Mouse (Mus musculus) C2C12 (cell line): ENCODE measurements at regions not wholly inside any gene's neighbourhood (a gene's known extent, or its start where the extent isn't known, plus 50 kb on each side); places are given as distances from the start of the nearest gene placed in this dataset.

Source experiments
- H3K27me3 ChIP-seq: one replicate; pipeline ENCODE4 v1.6.1; 2011; ENCODE audit not compliant: control insufficient read depth, insufficient read depth, insufficient read length
- H3K36me3 ChIP-seq: one replicate; pipeline ENCODE4 v1.6.1; 2011; ENCODE audit not compliant: control insufficient read depth, insufficient read depth
- H3K4me3 ChIP-seq: one replicate; pipeline ENCODE4 v1.5.1; 2011; ENCODE audit warnings: mild to moderate bottlenecking, control low read depth; ENCODE audit not compliant: poor library complexity, insufficient read depth, severe bottlenecking
- H3K79me2 ChIP-seq: one replicate; pipeline ENCODE4 v1.6.1; 2011; ENCODE audit not compliant: control insufficient read depth, insufficient read depth
- H3K79me3 ChIP-seq: one replicate; pipeline ENCODE4 v1.6.1; 2011; ENCODE audit warnings: low read depth, control low read depth
- H3ac ChIP-seq: one replicate; pipeline ENCODE3; 2011; ENCODE audit warnings: low read depth; ENCODE audit not compliant: control insufficient read depth, insufficient read length
- CEBPB ChIP-seq: IDR thresholded peaks from one replicate; pipeline ENCODE4 v1.6.1; 2011; ENCODE audit warnings: low read depth, mild to moderate bottlenecking, control low read depth, moderate library complexity
- CTCF ChIP-seq: IDR thresholded peaks from one replicate; pipeline ENCODE4 v1.5.1; 2011; ENCODE audit not compliant: control insufficient read depth, insufficient read depth, insufficient read length
- FOSL1 ChIP-seq: IDR thresholded peaks from one replicate; pipeline ENCODE4 v1.8.0; 2011; ENCODE audit warnings: mild to moderate bottlenecking, low read length; ENCODE audit not compliant: poor library complexity, insufficient read depth, severe bottlenecking
- MAX ChIP-seq: IDR thresholded peaks from one replicate; pipeline ENCODE4 v1.6.1; 2011; ENCODE audit warnings: mild to moderate bottlenecking, control low read depth
- MYOD1 ChIP-seq: IDR thresholded peaks from one replicate; pipeline ENCODE4 v1.6.1; 2011; ENCODE audit warnings: low read depth; ENCODE audit not compliant: control insufficient read depth, insufficient read length
- MYOG ChIP-seq: IDR thresholded peaks from one replicate; pipeline ENCODE4 v1.6.1; 2011; ENCODE audit not compliant: control insufficient read depth, insufficient read length; ENCODE audit errors: extremely low read depth
- USF1 ChIP-seq: IDR thresholded peaks from one replicate; pipeline ENCODE4 v1.6.1; 2011; ENCODE audit warnings: low read depth, mild to moderate bottlenecking, control low read depth, moderate library complexity

DNA sequence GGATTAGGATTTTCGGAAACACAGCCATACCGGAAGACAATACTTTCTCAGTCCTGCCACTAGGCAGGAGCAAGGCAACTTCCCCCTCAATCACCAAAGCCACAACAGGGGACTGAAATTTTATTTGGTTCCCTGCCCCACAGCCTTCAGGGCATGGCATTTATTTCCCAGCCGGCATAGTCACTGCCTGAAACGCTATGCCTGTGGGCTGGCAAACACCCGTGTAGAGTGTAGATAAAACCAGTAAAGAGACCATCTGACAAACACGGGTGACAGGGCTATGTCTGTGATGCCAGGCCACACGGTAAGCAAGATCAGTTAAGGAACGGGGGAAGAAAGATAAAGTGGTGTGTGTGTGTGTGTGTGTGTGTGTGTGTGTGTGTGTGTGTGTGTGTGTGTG, 140.1 kb downstream of the Emp1 start:
- Histone ChIP-seq H3K79me2 (no peaks in the 10 kb centered on the region), H3ac (no peak overlapping the region), H3K79me3 (no peaks in the 10 kb centered on the region), H3K27me3 (no peaks in the 10 kb centered on the region), H3K36me3 (no peaks in the 10 kb centered on the region), H3K4me3 (no peak overlapping the region)
- TF ChIP-seq FOSL1: no peak
- no peak for TF ChIP-seq MAX
- no peak for TF ChIP-seq CTCF
- no peak for TF ChIP-seq CEBPB
- TF ChIP-seq USF1: no peak
- TF ChIP-seq MYOD1: no peak
- TF ChIP-seq MYOG: no peak

DNA sequence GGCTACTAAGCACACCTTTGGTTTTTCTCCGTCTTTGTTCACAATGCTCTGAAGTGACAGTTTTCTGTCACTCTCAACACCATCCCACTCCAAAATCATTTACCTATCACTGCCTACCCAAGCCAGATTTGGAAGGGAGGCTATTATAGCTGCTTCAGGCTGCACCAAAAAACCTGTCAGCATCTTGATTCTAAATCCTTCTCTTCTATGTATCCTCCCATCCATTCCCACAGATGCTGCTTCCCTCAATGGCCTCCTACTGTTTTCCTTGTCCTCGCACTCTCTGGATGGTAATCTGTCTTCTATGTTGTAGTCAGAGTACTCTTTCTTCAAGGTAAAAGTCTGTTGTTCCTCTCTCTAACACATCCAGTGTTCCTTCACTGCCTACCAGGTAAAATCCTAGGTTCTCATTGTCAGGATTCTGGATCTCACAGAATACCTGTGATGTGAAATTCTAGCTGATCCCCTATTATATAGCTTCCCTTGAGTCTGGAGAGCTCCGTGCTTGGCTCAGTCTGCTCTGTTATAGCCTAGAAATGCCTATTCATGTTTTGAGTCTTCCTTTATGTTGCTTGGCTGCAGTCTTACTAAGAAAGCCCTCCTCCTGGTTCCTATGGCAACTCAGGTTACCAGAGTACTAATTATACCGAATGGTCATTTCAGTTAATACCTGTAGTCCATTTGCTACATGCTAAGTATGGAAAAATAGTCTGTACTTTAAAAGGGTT, 156.5 kb downstream of the Emp1 start:
- Histone ChIP-seq H3K79me2 (no peaks in the 10 kb centered on the region), H3K27me3 (no peaks in the 10 kb centered on the region), H3K4me3 (no peak overlapping the region), H3ac (no peak overlapping the region), H3K36me3 (no peaks in the 10 kb centered on the region), H3K79me3 (no peaks in the 10 kb centered on the region)
- TF ChIP-seq CTCF: no peak
- no peak for TF ChIP-seq MYOD1
- TF ChIP-seq MAX: no peak
- TF ChIP-seq CEBPB: no peak
- no peak for TF ChIP-seq FOSL1
- no peak for TF ChIP-seq USF1

DNA sequence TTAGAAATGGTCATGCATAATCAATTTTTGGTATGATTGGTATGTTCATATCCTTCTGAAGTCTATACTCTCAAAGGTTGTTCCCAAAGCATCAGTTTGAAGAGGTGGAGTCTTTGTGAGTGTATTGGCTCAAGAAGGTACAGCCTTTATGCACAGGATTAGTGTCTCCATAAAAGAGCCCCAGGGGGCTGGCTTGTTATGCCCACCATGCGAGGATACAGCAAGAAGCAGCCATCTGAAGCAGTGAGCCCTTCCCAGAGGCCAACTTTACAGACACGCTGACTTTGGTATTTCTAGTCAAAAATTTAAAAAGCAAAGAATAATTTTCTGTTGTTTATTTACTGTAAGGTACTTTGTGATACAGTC, 157.1 kb downstream of the Emp1 start:
- H3K36me3 ChIP-seq: no peaks in the 10 kb centered on the region
- H3K4me3 ChIP-seq: no peak overlapping the region
- H3ac ChIP-seq: no peak overlapping the region
- no peaks in the 10 kb centered on the region for H3K79me2 ChIP-seq
- TF ChIP-seq FOSL1: no peak
- no peak for TF ChIP-seq CEBPB
- H3K27me3 ChIP-seq: no peaks in the 10 kb centered on the region
- H3K79me3 ChIP-seq: no peaks in the 10 kb centered on the region

DNA sequence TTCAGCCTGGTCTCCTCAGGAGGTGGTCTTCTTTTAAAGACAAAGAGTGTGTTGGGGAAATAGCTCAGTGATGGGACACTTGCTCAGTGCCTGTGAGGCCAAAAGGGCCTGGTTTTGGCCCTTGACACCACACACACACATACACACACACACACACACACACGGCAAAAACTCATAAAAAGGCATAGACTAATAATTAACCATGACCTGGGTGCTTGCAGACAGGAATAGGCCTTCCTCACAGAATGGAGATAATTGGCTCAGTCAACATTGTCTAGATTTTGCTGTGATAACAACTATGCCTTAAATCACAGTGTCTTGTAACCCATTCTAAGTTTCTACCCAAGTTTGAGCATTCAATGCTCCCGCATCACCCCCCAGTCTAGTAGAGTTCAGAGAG, 158.5 kb downstream of the Emp1 start:
- Histone ChIP-seq H3K79me3 (no peaks in the 10 kb centered on the region), H3K79me2 (no peaks in the 10 kb centered on the region), H3K36me3 (no peaks in the 10 kb centered on the region), H3K4me3 (no peak overlapping the region), H3K27me3 (no peaks in the 10 kb centered on the region), H3ac (no peak overlapping the region)
- TF ChIP-seq MYOD1: no peak
- no peak for TF ChIP-seq FOSL1
- TF ChIP-seq MYOG: no peak
- no peak for TF ChIP-seq MAX
- no peak for TF ChIP-seq CEBPB
- TF ChIP-seq CTCF: no peak
- no peak for TF ChIP-seq USF1

DNA sequence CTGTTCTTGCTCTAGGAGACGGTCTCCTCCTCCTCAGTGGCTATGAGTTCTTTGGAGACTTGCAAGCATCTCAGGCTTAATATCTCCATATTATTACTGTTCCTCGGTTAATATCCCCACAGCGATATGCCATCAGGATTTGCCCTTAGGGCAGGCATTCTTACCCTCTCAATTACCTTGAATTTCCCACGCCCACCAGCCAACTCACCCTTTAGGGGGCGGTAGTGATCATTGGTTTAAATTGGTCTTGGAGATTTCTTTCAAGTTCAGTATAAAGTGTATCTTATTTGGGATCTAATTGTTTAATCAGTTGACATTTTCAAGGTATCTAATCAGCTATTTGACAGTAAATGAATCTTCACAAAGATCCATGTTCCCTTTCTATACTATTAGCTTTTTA, 162.5 kb downstream of the Emp1 start:
- no peak for TF ChIP-seq CTCF
- TF ChIP-seq CEBPB: no peak
- TF ChIP-seq MYOG: no peak
- no peak for TF ChIP-seq MAX
- no peak for TF ChIP-seq MYOD1
- TF ChIP-seq USF1: no peak
- no peak for TF ChIP-seq FOSL1
- H3K27me3 ChIP-seq: no peaks in the 10 kb centered on the region
- H3ac ChIP-seq: no peak overlapping the region

DNA sequence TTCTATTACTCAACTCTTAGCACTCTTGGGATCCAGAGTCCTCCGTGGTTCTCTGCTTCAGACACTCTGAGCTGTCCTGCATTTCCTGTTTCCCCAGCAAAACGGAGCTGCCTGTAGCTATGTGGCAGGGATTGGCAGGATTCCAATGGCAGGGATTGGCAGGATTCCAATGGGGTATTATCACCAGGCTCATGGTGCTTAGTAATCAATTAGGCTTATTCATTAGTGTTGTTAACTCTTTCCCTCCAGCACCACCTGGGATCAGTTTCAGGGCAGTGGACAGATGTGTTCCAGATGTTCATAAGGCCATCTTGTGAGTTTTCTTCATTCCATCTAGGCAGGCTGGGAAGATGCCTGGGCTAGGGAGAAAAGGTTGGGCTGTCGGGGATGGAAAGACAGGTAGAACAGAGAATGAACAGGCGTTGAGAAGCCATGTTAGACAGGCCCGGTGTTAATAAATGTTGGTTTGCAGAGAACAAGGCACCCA, 163.5 kb downstream of the Emp1 start:
- no peak overlapping the region for H3ac ChIP-seq
- H3K36me3 ChIP-seq: no peaks in the 10 kb centered on the region
- H3K4me3 ChIP-seq: no peak overlapping the region
- no peaks in the 10 kb centered on the region for H3K79me2 ChIP-seq
- H3K27me3 ChIP-seq: no peaks in the 10 kb centered on the region
- TF ChIP-seq MAX: no peak
- TF ChIP-seq FOSL1: no peak
- no peak for TF ChIP-seq CTCF
- TF ChIP-seq MYOD1: no peak
- TF ChIP-seq CEBPB: no peak
- no peak for TF ChIP-seq MYOG
- TF ChIP-seq USF1: no peak
- H3K79me3 ChIP-seq: no peaks in the 10 kb centered on the region

More for the DNA sequence above, 162.5 kb downstream of the Emp1 start:
- no peaks in the 10 kb centered on the region for H3K36me3 ChIP-seq
- H3K79me3 ChIP-seq: no peaks in the 10 kb centered on the region
- H3K79me2 ChIP-seq: no peaks in the 10 kb centered on the region
- no peak overlapping the region for H3K4me3 ChIP-seq
